Mouse (Mus musculus): ENCODE data around the gene Prl7c1. TPM values are rescaled to one million over a fixed set of nuclear protein-coding genes. Genes with fewer than 3 reads are reported as not detected.
"Not testable (repeated sequence)": the region's sequence is repeated elsewhere in the genome, so short reads cannot be mapped to it uniquely, and the experiment has no call there.

Prl7c1 gene
- polyA plus RNA-seq (2017; shearing (Covaris generic)), result not detected

- ATAC-seq, result not testable (repeated sequence)
These were observed at the start of gene Prl7c1 for GRCm38 (mm10) chr13:27780704-27781103. Gene Prl7c1, minus strand, starts transcription at chr13:27780804.

- no peak for ATAC-seq
These were observed 22.2 kb upstream of the Prl7c1 start for GRCm38 (mm10) chr13:27802765-27803164.

GRCm38 (mm10) chr13:27801354-27801753 lies 20.8 kb upstream of the Prl7c1 start, which contains the start of gene Prl2a1:
Gene Prl2a1, plus strand, starts transcription at chr13:27801654.
- ATAC-seq, result no peak

- ATAC-seq, result no peak
These were observed 18.7 kb upstream of the Prl7c1 start for GRCm38 (mm10) chr13:27799303-27799702.

DNA sequence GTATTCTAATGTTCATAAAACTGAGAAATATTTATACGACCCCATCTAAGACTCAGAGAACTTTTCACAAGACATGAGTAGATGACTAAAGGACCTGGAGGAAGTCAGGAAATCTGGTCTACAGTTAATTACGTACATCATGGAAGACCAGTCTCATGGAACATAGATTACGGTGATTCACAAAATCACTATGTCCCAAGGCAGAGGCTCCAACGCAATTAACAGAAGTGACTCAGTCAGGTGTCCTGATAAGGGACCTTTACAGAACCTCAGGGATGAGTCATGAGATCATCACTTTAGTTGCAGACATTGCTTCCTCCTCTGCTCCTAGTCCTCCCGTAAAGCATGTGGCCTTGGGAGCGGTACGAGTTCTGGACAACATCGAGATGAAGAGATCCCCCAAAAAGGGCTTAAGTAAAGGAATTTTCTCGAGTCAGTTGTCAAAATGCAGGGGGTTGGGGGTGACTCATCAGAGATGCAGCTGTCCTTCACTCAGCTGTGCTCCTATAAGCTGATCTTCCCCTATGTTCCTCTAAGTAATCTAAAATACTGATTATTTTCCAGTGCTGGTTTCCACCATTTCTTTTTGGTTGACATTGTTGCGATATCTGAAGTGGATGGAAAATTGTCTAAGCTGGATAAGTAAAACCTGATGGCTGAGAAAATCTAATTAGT lies 46.0 kb downstream of the Prl7c1 start:
- no peak for ATAC-seq

- not testable (repeated sequence) for ATAC-seq
These were observed 50.2 kb downstream of the Prl7c1 start for GRCm38 (mm10) chr13:27730286-27730959.

DNA sequence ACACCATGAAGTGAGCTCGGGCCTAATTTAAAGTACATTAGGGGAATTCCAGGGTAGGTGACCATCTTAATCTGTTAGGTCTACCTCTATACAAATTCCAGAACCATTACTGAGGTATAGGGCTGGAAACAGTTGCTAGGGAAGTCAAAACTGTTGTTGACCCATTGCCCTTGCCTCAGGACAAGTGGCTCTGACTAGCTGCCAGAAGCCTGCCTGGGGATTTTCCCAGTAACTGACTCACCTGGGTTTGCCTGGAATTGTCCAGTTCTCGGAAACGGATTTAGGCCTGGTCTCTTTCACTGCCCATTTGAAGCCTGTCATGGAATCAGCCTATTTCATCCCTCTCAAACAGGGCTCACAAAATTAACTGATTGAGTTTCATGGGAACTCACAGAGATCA lies 55.5 kb downstream of the Prl7c1 start:
- ATAC-seq, result not testable (repeated sequence)

Other genes starting within 250 kb of the Prl7c1 start
- gene Prl8a9, start 216.2 kb downstream of the Prl7c1 start, polyA plus RNA-seq (2017; shearing (Covaris generic)), result not detected
- gene Prl8a1, start 198.6 kb downstream of the Prl7c1 start, polyA plus RNA-seq (2017; shearing (Covaris generic)), result not detected
- not detected for gene Prl7b1, start 170.2 kb downstream of the Prl7c1 start, polyA plus RNA-seq (2017; shearing (Covaris generic))
- not detected for gene Prl7a1, start 138.3 kb downstream of the Prl7c1 start, polyA plus RNA-seq (2017; shearing (Covaris generic))
- under 1 TPM in 1 of 2 experiments, not detected in 1; 0.26 TPM for gene Prl7a2, start 112.8 kb downstream of the Prl7c1 start, polyA plus RNA-seq (2017; shearing (Covaris generic))
- not detected for gene Prl7d1, start 64.1 kb downstream of the Prl7c1 start, polyA plus RNA-seq (2017; shearing (Covaris generic))
- not detected for gene Prl2a1, start 20.9 kb upstream of the Prl7c1 start, polyA plus RNA-seq (2017; shearing (Covaris generic))
- gene Prl2c1, start 68.5 kb upstream of the Prl7c1 start, polyA plus RNA-seq (2017; shearing (Covaris generic)), result not detected
- gene Prl4a1, start 235.4 kb upstream of the Prl7c1 start, polyA plus RNA-seq (2017; shearing (Covaris generic)), result not detected